Mouse (Mus musculus): ENCODE measurements around the gene Dstyk. TPM values are rescaled to one million over a fixed set of nuclear protein-coding genes. Genes with fewer than 3 reads are reported as not detected.
A peak's percentile ranks its signal among the peaks of the same experiment; 100 is the strongest.

Dstyk gene
- polyA plus RNA-seq, 1 experiment from 2014 or later, result 18.4 TPM

DNA sequence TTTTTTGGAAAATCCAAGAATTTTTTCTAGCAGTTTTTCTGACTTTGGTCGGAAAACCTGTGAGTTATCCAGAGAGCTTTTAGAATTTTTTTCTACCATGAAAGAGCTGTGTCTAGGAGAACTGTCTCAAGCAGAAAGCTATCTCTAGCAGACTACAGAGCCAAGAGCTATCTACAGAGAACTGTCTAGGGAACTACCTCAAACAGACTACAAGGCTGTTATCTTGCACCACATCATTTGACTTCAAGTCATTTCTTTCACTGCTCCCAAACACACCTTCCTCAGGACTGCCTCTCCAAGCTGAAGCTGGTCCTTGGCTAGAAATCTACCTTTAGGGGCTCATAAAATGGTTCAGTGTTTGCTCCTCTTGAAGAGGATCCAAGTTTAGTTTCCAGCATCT lies 15.5 kb upstream of the Dstyk start:
- no peak overlapping the region for H3K4me3 ChIP-seq (ENCODE audit: low read depth, low read length)
- H3K4me1 ChIP-seq (ENCODE audit: insufficient read depth), result no peaks in the 10 kb centered on the region
- no peak for TF ChIP-seq CTCF (IDR thresholded peaks at IDR 0.05; ENCODE audit: low read depth)
- no peak overlapping the region for H3K4me2 ChIP-seq
- H3K36me3 ChIP-seq (ENCODE audit: insufficient read depth), result no peaks in the 10 kb centered on the region
- DNase-seq (no peak), ATAC-seq (ENCODE audit: insufficient read depth) (no peak)
- 78% methylated on average over 1 of the region's 1 CpGs for WGBS
- no peak overlapping the region for H3K9ac ChIP-seq
- no peak overlapping the region for H3K27ac ChIP-seq (ENCODE audit: low read depth)
- no peaks in the 10 kb centered on the region for H3K27me3 ChIP-seq (ENCODE audit: insufficient read depth, low read length)
- H3K9me3 ChIP-seq (ENCODE audit: low read depth, low read length), result no peaks in the 10 kb centered on the region

DNA sequence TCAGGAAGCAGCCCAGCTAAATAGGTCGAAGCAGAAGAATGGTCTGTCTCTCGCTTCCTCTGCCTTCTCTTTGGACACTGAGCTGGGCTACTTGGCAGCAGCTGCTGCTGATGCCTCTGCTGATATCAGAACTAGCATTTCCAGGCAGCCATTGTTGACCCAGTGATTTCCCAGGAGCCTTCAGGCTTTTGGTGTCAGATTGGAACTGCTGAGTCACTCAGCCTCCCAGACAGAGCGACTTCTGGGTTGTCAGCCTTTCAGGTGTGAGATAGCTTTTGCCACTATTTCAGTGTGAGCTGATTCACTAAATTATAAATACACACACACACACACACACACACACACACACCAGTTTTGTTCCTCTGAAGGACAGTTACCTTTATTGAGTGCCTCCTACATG lies 6.7 kb upstream of the Dstyk start:
- TF ChIP-seq CTCF (IDR thresholded peaks at IDR 0.05; ENCODE audit: low read depth), result no peak
- Histone ChIP-seq H3K9me3 (ENCODE audit: low read depth, low read length) (no peaks in the 10 kb centered on the region), H3K4me1 (ENCODE audit: insufficient read depth) (no peaks in the 10 kb centered on the region), H3K27me3 (ENCODE audit: insufficient read depth, low read length) (no peaks in the 10 kb centered on the region), H3K4me3 (ENCODE audit: low read depth, low read length) (no peak overlapping the region), H3K4me2 (no peak overlapping the region), H3K9ac (no peak overlapping the region), H3K27ac (ENCODE audit: low read depth) (no peak overlapping the region), H3K36me3 (ENCODE audit: insufficient read depth) (no peaks in the 10 kb centered on the region)
- 76% methylated on average over 3 of the region's 3 CpGs for WGBS
- ATAC-seq (ENCODE audit: insufficient read depth) (no peak), DNase-seq (no peak)

DNA sequence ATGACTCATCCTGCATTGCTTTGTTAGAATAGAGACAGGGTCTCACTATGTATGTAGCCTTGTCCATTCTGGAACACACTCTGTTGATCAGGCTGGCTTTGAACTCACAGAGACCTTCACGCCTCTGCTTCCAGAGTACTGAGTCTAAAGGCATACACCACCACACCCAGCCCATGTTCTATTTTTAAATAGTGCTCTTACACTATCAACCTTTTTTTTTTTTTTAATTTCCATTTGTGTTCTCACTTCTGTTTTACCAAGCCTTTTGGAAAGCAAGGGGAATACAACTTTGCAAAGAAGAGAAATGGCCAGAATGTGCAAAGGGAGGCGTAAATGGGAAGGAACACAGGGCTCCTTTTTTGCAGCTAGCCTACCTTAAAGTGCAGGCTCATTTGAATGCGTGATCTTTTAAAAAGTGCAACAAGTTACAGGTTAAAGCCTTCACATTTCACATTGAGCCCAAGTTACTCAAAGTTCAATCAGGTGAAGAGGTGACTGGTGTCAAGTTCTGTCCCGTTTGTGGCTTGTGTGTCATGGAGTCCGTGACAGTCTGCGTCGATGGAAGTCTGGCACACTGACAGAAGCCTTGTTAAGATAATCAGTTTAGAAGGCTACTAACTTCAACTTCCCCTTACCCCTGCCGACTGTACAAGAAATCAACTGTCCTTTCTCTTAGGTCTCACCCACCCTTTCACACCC lies 962 bp upstream of the Dstyk start:
- peak overlapping the region; percentile 60 for H3K4me2 ChIP-seq

DNA sequence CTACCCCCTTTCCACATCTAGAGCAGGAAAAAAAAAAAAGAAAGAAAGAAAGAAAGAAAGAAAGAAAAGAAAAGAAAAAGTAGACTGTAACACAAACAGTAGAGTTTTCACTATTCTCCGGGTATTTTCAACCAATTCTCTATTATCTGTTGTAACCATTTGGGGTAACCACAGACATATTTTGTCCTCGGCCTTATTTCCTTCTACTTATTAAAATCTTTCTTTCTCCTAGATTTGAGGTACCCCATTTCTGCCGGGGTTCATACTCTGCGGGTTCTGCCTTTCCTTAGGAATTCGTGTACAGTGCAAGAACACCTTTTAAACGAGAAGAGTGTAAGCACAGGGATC lies 438 bp upstream of the Dstyk start:
- Histone ChIP-seq H3K4me2 (peak overlapping the region; percentile 60), H3K4me3 (ENCODE audit: low read depth, low read length) (peak overlapping the region; percentile 75), H3K9me3 (ENCODE audit: low read depth, low read length) (no peaks in the 10 kb centered on the region), H3K36me3 (ENCODE audit: insufficient read depth) (no peaks in the 10 kb centered on the region), H3K27ac (ENCODE audit: low read depth) (peak overlapping the region; percentile 94), H3K4me1 (ENCODE audit: insufficient read depth) (peaks cover 10% of the 10 kb centered on the region; the same call in 1 of the 2 replicates), H3K27me3 (ENCODE audit: insufficient read depth, low read length) (no peaks in the 10 kb centered on the region), H3K9ac (peak overlapping the region; percentile 88)
- ATAC-seq (ENCODE audit: insufficient read depth), result no peak
- DNase-seq, result no peak
- WGBS, result 12% methylated on average over 6 of the region's 6 CpGs
- TF ChIP-seq CTCF (IDR thresholded peaks at IDR 0.05; ENCODE audit: low read depth), result no peak

More for the DNA sequence above, 962 bp upstream of the Dstyk start:
- no peaks in the 10 kb centered on the region for H3K9me3 ChIP-seq (ENCODE audit: low read depth, low read length)
- WGBS, result 59% methylated on average over 8 of the region's 8 CpGs
- H3K27ac ChIP-seq (ENCODE audit: low read depth), result no peak overlapping the region
- DNase-seq, result peak; percentile 35
- peaks cover 10% of the 10 kb centered on the region; the same call in 1 of the 2 replicates for H3K4me1 ChIP-seq (ENCODE audit: insufficient read depth)
- no peak for TF ChIP-seq CTCF (IDR thresholded peaks at IDR 0.05; ENCODE audit: low read depth)
- H3K27me3 ChIP-seq (ENCODE audit: insufficient read depth, low read length), result no peaks in the 10 kb centered on the region
- H3K4me3 ChIP-seq (ENCODE audit: low read depth, low read length), result no peak overlapping the region
- no peaks in the 10 kb centered on the region for H3K36me3 ChIP-seq (ENCODE audit: insufficient read depth)
- no peak overlapping the region for H3K9ac ChIP-seq
- no peak for ATAC-seq (ENCODE audit: insufficient read depth)

DNA sequence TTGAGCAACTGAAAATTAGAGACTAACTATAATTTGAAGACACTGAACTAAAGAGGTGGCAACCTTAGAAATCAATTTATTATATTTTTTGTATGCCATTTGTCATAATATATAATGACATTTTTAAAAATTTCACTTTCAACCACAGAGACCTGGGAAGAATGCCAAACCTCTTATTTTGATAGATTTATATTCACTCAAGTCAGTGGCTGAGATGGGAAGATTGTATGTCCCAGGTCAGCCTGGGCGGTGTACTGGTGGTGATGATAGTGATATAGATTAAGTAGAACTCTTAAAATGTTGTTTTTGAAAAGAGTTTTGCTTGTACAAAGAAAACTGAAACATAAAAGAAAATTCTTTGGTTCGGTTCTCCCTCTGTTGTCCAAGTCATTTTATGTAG lies 2.9 kb downstream of the Dstyk start:
- H3K4me1 ChIP-seq (ENCODE audit: insufficient read depth), result peaks cover 10% of the 10 kb centered on the region; the same call in 1 of the 2 replicates
- no peak for DNase-seq
- no peaks in the 10 kb centered on the region for H3K27me3 ChIP-seq (ENCODE audit: insufficient read depth, low read length)
- no peak overlapping the region for H3K9ac ChIP-seq
- H3K27ac ChIP-seq (ENCODE audit: low read depth), result no peak overlapping the region
- 0 out of 2 replicates have a peak, but pooled peaks cover 4% of the 10 kb centered on the region for H3K36me3 ChIP-seq (ENCODE audit: insufficient read depth)
- ATAC-seq (ENCODE audit: insufficient read depth), result no peak
- no peaks in the 10 kb centered on the region for H3K9me3 ChIP-seq (ENCODE audit: low read depth, low read length)
- no peak for TF ChIP-seq CTCF (IDR thresholded peaks at IDR 0.05; ENCODE audit: low read depth)
- 76% methylated on average over 2 of the region's 2 CpGs for WGBS
- no peak overlapping the region for H3K4me2 ChIP-seq
- H3K4me3 ChIP-seq (ENCODE audit: low read depth, low read length), result no peak overlapping the region

DNA sequence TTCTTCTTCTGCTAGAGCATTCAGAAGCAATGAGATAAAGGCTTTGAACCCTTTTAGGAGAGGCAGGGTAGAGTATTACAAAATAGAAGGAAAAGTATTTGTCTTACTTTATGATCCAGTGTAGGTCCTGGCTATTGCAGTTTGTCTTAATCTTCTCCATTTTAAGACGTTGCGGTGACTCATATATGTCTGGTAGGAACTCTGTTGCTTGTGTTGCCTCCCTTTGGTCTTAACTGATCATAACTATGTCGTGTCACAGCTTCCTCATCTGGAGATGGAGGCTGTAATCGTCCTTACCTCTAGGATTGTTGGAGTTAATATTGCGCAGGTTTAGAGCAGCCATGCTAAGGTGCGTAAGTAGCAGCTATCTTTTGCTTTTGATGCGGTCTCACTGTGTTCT lies 3.3 kb downstream of the Dstyk start:
- H3K27me3 ChIP-seq (ENCODE audit: insufficient read depth, low read length), result no peaks in the 10 kb centered on the region
- no peak for TF ChIP-seq CTCF (IDR thresholded peaks at IDR 0.05; ENCODE audit: low read depth)
- H3K36me3 ChIP-seq (ENCODE audit: insufficient read depth), result 0 out of 2 replicates have a peak, but pooled peaks cover 4% of the 10 kb centered on the region
- H3K4me3 ChIP-seq (ENCODE audit: low read depth, low read length), result no peak overlapping the region
- no peak overlapping the region for H3K27ac ChIP-seq (ENCODE audit: low read depth)
- WGBS, result 85% methylated on average over 7 of the region's 7 CpGs
- no peak overlapping the region for H3K9ac ChIP-seq
- no peaks in the 10 kb centered on the region for H3K9me3 ChIP-seq (ENCODE audit: low read depth, low read length)
- H3K4me1 ChIP-seq (ENCODE audit: insufficient read depth), result peaks cover 10% of the 10 kb centered on the region; the same call in 1 of the 2 replicates
- H3K4me2 ChIP-seq, result no peak overlapping the region
- DNase-seq (no peak), ATAC-seq (ENCODE audit: insufficient read depth) (no peak)

DNA sequence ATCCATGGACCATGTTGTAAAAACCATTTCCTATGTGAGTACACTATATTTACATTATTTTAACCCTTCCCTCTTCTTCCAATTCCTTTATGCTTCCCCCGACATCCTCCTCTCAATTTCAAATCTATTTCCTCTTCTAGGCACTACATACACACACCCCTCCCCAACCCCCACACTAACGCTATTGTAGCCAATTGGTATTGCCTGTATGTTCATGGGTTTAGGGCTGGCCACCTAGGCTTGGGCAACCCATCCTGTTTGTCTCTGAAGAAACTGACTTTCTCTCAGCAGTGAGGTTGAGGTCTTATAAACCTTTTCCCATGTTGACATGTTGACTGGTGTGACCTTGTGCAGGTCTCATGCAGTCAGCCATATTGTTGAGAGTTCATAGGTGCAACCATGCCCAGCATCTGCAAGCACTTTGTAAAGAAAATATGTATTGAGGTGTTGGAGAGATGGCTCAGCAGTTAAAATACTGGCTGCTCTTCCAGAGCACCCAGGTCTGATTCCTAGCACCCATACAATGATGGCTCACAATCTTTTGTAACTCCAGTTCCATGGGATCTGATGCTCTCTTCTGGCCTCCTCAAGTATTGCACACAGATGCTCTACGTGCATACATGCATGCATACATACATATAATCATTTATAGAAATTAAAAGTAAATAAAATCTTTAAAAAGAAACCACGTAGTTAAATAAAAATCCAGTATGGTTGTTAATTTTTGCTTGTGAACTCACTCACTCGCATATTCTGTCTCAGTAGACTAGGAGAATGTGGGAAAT lies 5.7 kb downstream of the Dstyk start:
- Histone ChIP-seq H3K36me3 (ENCODE audit: insufficient read depth) (0 out of 2 replicates have a peak, but pooled peaks cover 4% of the 10 kb centered on the region), H3K4me1 (ENCODE audit: insufficient read depth) (peaks cover 10% of the 10 kb centered on the region; the same call in 1 of the 2 replicates), H3K4me3 (ENCODE audit: low read depth, low read length) (no peak overlapping the region), H3K4me2 (no peak overlapping the region), H3K27ac (ENCODE audit: low read depth) (no peak overlapping the region), H3K27me3 (ENCODE audit: insufficient read depth, low read length) (no peaks in the 10 kb centered on the region), H3K9ac (no peak overlapping the region), H3K9me3 (ENCODE audit: low read depth, low read length) (no peaks in the 10 kb centered on the region)
- no peak for ATAC-seq (ENCODE audit: insufficient read depth)
- no peak for DNase-seq
- WGBS, result 85% methylated on average over 5 of the region's 5 CpGs
- TF ChIP-seq CTCF (IDR thresholded peaks at IDR 0.05; ENCODE audit: low read depth), result 0 out of 2 replicates have a peak, but pooled peaks have one; percentile 13

Data from lung, embryonic 14.5 days (tissue).